Mouse (Mus musculus) bone marrow macrophage, adult 2 months (primary cell): ENCODE measurements around the gene Sh2d3c.

Experiments
- CTCF ChIP-seq: IDR thresholded peaks from 2 replicates; pipeline ENCODE4 v1.5.1; 2012; ENCODE audit warnings: low read depth, mild to moderate bottlenecking, low read length, moderate library complexity
- POLR2A ChIP-seq: IDR thresholded peaks from 2 replicates; pipeline ENCODE4 v1.6.1; 2012; ENCODE audit warnings: mild to moderate bottlenecking, low read depth, low read length, borderline replicate concordance

DNA sequence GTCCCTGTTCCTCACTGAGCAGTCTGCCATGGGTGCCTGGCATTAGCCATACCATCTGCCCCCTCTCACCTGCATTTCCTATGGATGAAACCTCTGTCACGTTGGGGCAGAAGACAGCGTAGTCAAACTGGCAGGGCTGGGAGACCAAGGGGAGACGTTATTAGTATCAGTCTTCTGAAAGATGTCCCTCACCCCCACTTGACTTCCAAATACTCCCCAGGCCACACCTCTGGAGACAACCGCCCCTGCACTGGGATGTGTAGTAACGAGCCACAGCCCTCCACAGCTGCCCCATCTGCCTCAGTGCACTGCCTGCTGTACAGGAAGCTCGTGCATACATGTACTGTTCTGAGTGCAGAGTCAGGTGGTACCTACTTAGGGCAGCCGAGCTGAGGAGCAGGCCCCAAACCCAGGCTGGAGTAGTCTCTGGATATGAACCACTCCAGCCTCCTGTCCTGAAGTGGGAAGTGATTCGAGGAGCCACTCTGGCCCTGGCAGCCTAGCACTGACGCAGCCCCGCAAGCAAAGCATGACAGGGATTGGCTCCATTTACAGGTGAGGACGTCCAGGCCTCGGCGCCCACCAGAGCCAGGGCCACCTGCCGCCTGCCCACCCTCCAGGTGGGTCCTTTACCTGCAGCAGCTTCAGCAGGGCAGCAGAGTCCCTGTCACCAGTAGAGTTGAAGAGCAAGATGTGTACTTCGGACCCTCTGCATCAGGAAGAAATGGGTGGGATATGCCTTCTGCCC lies 36.0 kb upstream of the Sh2d3c start:
- TF ChIP-seq CTCF: no peak
- no peak for TF ChIP-seq POLR2A
